Mouse (Mus musculus): ENCODE measurements at regions not wholly inside any gene's neighbourhood (a gene's known extent, or its start where the extent isn't known, plus 50 kb on each side); places are given as distances from the start of the nearest gene placed in this dataset.
A peak's percentile ranks its signal among the peaks of the same experiment; 100 is the strongest.

DNA sequence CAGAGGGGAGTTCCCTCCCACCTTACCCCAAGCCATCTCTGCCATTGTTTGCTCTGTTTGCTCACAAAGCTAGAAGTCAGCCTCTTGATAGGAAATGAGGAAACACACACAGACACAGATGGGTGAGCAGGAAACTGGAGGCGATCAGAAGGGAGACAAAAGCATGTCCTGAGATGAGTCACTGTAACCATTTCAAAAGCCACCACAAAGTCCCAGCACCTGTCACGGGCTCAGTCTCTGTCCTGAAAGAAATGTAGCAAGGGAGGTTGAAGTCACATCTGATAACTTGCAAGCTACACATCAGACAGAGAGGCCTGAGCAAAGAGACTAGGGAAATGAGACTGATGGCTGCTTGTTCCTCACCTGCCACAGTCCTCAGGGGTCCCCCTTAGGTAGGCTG, 89.6 kb upstream of the Egln3 start:
- Histone ChIP-seq H3K9ac (ENCODE audit: low read depth, poor library complexity, severe bottlenecking) (no peak overlapping the region), H3K27ac (ENCODE audit: insufficient read depth, low read length) (no peak overlapping the region), H3K27me3 (ENCODE audit: control insufficient read depth, insufficient read depth, low read length, poor library complexity, severe bottlenecking) (no peaks in the 10 kb centered on the region), H3K4me1 (ENCODE audit: control insufficient read depth, insufficient read depth, low read length) (no peaks in the 10 kb centered on the region), H3K9me3 (replicated peaks; ENCODE audit: control insufficient read depth, insufficient read depth, low read length, poor library complexity, severe bottlenecking) (no peaks in the 10 kb centered on the region), H3K36me3 (ENCODE audit: control insufficient read depth, insufficient read depth, low read length, poor library complexity, severe bottlenecking) (no peaks in the 10 kb centered on the region), H3K4me3 (ENCODE audit: low read depth, low read length) (no peak overlapping the region)
- TF ChIP-seq CTCF (IDR thresholded peaks at IDR 0.05; ENCODE audit: low read depth, low read length): no peak
- TF ChIP-seq POLR2A (IDR thresholded peaks at IDR 0.05; ENCODE audit: insufficient read depth, low read length): no peak

DNA sequence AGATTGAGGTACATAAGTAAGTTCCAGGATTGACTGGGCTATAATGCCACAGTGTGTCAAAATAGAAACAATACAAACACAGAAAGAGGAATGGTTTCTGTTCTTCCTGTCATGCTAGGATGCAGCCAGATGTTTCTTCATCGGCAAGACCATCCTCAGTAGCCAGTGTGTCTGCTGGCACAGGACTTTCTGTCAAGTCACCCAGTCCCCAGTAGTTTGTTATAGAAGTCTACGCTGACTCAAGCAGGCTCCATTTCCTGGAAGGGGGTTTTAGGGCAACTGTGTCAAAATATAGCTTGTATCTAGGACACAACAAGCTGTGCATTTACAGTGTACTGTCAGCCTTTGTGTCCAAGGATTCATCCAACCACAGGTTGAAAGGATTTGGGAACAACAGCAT, 86.7 kb upstream of the Egln3 start:
- Histone ChIP-seq H3K36me3 (ENCODE audit: control insufficient read depth, insufficient read depth, low read length, poor library complexity, severe bottlenecking) (no peaks in the 10 kb centered on the region), H3K27ac (ENCODE audit: insufficient read depth, low read length) (no peak overlapping the region), H3K9me3 (replicated peaks; ENCODE audit: control insufficient read depth, insufficient read depth, low read length, poor library complexity, severe bottlenecking) (no peaks in the 10 kb centered on the region), H3K4me3 (ENCODE audit: low read depth, low read length) (no peak overlapping the region), H3K27me3 (ENCODE audit: control insufficient read depth, insufficient read depth, low read length, poor library complexity, severe bottlenecking) (no peaks in the 10 kb centered on the region), H3K4me1 (ENCODE audit: control insufficient read depth, insufficient read depth, low read length) (no peaks in the 10 kb centered on the region), H3K9ac (ENCODE audit: low read depth, poor library complexity, severe bottlenecking) (no peak overlapping the region)
- TF ChIP-seq EP300 (IDR thresholded peaks at IDR 0.05; ENCODE audit: insufficient read depth, low read depth, low read length) (no peak), POLR2A (IDR thresholded peaks at IDR 0.05; ENCODE audit: insufficient read depth, low read length) (no peak), CTCF (IDR thresholded peaks at IDR 0.05; ENCODE audit: low read depth, low read length) (no peak)

DNA sequence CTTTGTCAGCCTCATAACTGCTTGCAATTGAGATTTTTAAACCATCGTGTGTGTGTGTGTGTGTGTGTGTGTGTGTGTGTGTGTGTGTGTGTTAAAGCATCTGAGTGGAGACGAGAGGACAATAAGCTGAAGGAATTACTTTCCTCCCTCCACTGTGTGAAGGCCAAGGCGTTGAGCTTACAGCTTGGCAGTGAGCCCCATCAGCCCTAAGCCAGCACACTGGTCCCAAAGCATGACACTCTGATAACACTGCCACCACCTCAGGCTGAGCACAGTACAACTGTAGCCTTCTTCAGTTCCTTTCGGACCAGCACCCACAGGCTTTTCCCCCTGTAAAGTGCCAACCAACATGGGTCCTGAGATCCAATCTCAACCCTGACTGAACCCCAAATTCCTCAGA, 85.1 kb upstream of the Egln3 start:
- H3K9me3 ChIP-seq (replicated peaks; ENCODE audit: control insufficient read depth, insufficient read depth, low read length, poor library complexity, severe bottlenecking): no peaks in the 10 kb centered on the region
- no peak overlapping the region for H3K9ac ChIP-seq (ENCODE audit: low read depth, poor library complexity, severe bottlenecking)
- H3K27ac ChIP-seq (ENCODE audit: insufficient read depth, low read length): no peak overlapping the region
- no peak overlapping the region for H3K4me3 ChIP-seq (ENCODE audit: low read depth, low read length)
- H3K36me3 ChIP-seq (ENCODE audit: control insufficient read depth, insufficient read depth, low read length, poor library complexity, severe bottlenecking): no peaks in the 10 kb centered on the region
- TF ChIP-seq POLR2A (IDR thresholded peaks at IDR 0.05; ENCODE audit: insufficient read depth, low read length) (no peak), CTCF (IDR thresholded peaks at IDR 0.05; ENCODE audit: low read depth, low read length) (no peak), EP300 (IDR thresholded peaks at IDR 0.05; ENCODE audit: insufficient read depth, low read depth, low read length) (no peak)
- no peaks in the 10 kb centered on the region for H3K4me1 ChIP-seq (ENCODE audit: control insufficient read depth, insufficient read depth, low read length)
- H3K27me3 ChIP-seq (ENCODE audit: control insufficient read depth, insufficient read depth, low read length, poor library complexity, severe bottlenecking): no peaks in the 10 kb centered on the region

DNA sequence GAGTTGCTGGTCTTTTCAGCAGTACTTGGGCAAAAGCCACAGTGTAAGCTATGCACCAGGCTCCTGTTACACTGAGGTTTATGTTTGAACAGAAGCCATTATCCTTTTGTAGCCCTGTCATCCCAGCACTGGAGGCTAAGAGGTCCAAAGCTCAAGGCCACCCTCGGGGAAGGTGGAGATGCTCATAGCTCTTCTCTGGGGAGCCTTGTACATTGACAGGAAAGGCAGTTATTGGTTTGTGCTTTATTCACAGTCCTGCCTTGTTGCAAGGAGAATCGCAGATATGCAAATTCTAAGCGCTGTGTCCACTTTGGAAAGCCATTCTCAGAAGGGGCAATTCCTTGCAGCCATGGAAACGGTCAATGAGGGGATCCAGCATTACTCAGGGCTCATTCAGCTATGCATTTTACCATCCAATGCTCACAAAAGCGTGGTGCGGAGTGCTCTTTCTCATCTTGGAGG, 84.4 kb upstream of the Egln3 start:
- Histone ChIP-seq H3K36me3 (ENCODE audit: control insufficient read depth, insufficient read depth, low read length, poor library complexity, severe bottlenecking) (no peaks in the 10 kb centered on the region), H3K4me3 (ENCODE audit: low read depth, low read length) (no peak overlapping the region), H3K27me3 (ENCODE audit: control insufficient read depth, insufficient read depth, low read length, poor library complexity, severe bottlenecking) (no peaks in the 10 kb centered on the region), H3K4me1 (ENCODE audit: control insufficient read depth, insufficient read depth, low read length) (no peaks in the 10 kb centered on the region), H3K9ac (ENCODE audit: low read depth, poor library complexity, severe bottlenecking) (no peak overlapping the region), H3K27ac (ENCODE audit: insufficient read depth, low read length) (no peak overlapping the region), H3K9me3 (replicated peaks; ENCODE audit: control insufficient read depth, insufficient read depth, low read length, poor library complexity, severe bottlenecking) (no peaks in the 10 kb centered on the region)
- TF ChIP-seq CTCF (IDR thresholded peaks at IDR 0.05; ENCODE audit: low read depth, low read length) (no peak), POLR2A (IDR thresholded peaks at IDR 0.05; ENCODE audit: insufficient read depth, low read length) (no peak), EP300 (IDR thresholded peaks at IDR 0.05; ENCODE audit: insufficient read depth, low read depth, low read length) (no peak)

DNA sequence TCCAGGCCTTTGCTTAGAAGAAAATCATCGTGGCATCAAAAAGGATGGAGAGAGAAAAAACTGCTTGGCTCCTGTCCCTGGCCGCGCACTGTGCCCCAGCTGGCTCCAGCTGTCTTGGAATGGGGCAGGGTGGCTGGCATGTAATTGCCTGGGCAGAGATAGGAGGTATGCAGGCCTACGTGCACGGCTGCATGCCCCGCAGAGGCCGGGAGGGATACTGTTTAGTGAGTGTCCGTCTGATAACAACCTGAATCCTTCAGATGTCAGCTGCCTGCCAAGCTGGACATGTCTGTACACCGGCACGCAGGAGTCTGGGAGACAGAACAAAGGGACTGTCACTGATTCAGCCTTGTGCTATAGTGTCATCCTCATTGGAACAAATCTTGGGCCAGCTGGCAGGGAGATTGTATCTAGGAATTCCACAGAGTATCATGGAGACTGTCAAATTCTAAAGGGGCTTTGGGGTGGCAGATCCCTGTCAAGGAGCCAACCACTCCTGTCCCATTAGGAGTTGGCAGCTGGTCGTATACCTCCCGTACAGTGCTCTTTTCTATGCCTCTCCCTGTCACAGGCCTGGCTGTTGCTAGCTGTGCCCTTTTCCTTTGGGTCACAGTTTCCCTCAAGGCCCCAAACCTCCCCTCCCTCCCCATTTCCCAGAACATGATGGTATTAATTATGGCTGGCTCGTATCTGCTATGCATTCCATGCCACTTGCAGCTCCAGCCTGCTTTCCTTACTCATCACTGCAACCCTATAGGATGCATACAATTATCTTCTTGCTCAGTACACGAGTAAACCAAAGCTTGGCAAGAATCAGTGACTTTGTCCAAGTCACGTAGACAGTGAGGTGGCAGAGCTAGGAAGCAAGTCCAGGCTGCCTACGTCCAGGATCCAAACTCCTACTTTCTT, 83.5 kb upstream of the Egln3 start:
- H3K9me3 ChIP-seq (replicated peaks; ENCODE audit: control insufficient read depth, insufficient read depth, low read length, poor library complexity, severe bottlenecking): no peaks in the 10 kb centered on the region
- H3K4me3 ChIP-seq (ENCODE audit: low read depth, low read length): no peak overlapping the region
- H3K4me1 ChIP-seq (ENCODE audit: control insufficient read depth, insufficient read depth, low read length): no peaks in the 10 kb centered on the region
- no peaks in the 10 kb centered on the region for H3K27me3 ChIP-seq (ENCODE audit: control insufficient read depth, insufficient read depth, low read length, poor library complexity, severe bottlenecking)
- TF ChIP-seq CTCF (IDR thresholded peaks at IDR 0.05; ENCODE audit: low read depth, low read length) (no peak), POLR2A (IDR thresholded peaks at IDR 0.05; ENCODE audit: insufficient read depth, low read length) (no peak), EP300 (IDR thresholded peaks at IDR 0.05; ENCODE audit: insufficient read depth, low read depth, low read length) (no peak)
- H3K9ac ChIP-seq (ENCODE audit: low read depth, poor library complexity, severe bottlenecking): no peak overlapping the region
- no peak overlapping the region for H3K27ac ChIP-seq (ENCODE audit: insufficient read depth, low read length)
- H3K36me3 ChIP-seq (ENCODE audit: control insufficient read depth, insufficient read depth, low read length, poor library complexity, severe bottlenecking): no peaks in the 10 kb centered on the region

DNA sequence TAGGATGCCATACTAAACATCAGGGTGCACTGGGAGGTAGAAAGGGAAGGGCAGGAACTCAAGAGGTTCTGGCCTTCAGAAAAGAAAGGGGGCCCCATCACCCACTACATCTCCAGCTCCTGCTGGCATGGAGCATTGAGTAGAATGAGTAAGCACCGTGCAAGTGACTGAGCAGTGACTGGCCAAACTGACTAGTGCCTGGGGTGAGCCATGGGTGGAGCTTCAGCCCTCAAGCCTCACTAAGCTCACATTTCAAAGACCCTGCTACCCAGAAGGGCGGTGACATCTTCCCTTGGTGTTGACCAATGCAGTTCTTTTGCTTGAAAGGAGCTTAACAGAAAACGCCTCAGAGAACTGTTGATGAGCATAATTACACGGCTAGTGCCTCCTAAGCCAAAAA, 80.0 kb upstream of the Egln3 start:
- Histone ChIP-seq H3K27me3 (ENCODE audit: control insufficient read depth, insufficient read depth, low read length, poor library complexity, severe bottlenecking) (no peaks in the 10 kb centered on the region), H3K9ac (ENCODE audit: low read depth, poor library complexity, severe bottlenecking) (no peak overlapping the region), H3K4me1 (ENCODE audit: control insufficient read depth, insufficient read depth, low read length) (no peaks in the 10 kb centered on the region), H3K36me3 (ENCODE audit: control insufficient read depth, insufficient read depth, low read length, poor library complexity, severe bottlenecking) (no peaks in the 10 kb centered on the region), H3K9me3 (replicated peaks; ENCODE audit: control insufficient read depth, insufficient read depth, low read length, poor library complexity, severe bottlenecking) (no peaks in the 10 kb centered on the region), H3K27ac (ENCODE audit: insufficient read depth, low read length) (no peak overlapping the region), H3K4me3 (ENCODE audit: low read depth, low read length) (no peak overlapping the region)
- TF ChIP-seq CTCF (IDR thresholded peaks at IDR 0.05; ENCODE audit: low read depth, low read length) (no peak), EP300 (IDR thresholded peaks at IDR 0.05; ENCODE audit: insufficient read depth, low read depth, low read length) (0 out of 2 replicates have a peak, but pooled peaks have one; percentile 19), POLR2A (IDR thresholded peaks at IDR 0.05; ENCODE audit: insufficient read depth, low read length) (no peak)
